Mouse (Mus musculus) intestine, embryonic 14.5 days (tissue): ENCODE data around the gene Lbhd2. TPM values are rescaled to one million over a fixed set of nuclear protein-coding genes. Genes with fewer than 3 reads are reported as not detected.

ENCODE experiments used
- ATAC-seq: fragments of 200-750 bp; cut with Nextera tagmentation; replicated peaks from 2 replicates; pipeline ENCODE4 v1.8.0; 2017; ENCODE audit warnings: low read depth, moderate number of reproducible peaks, moderate TSS enrichment, moderate library complexity; ENCODE audit not compliant: low FRiP score, low TSS enrichment
- DNase-seq: peaks from one replicate; pipeline ENCODE4 v3.0.0-alpha.2; 2018; ENCODE audit warnings: low spot score
- H3K27ac ChIP-seq: fragments of 300-500 bp; sonication (generic); 2 replicates; pipeline ENCODE4 v1.5.1; 2014; ENCODE audit warnings: low read depth, mild to moderate bottlenecking, control low read depth
- H3K27me3 ChIP-seq: fragments of 300-500 bp; sonication (generic); replicated peaks from 2 replicates; pipeline ENCODE4 v1.6.1; 2014; ENCODE audit warnings: low read length, control low read depth; ENCODE audit not compliant: control insufficient read depth, insufficient read depth
- H3K36me3 ChIP-seq: fragments of 300-500 bp; sonication (generic); 2 replicates; pipeline ENCODE4 v1.6.1; 2014; ENCODE audit warnings: low read length, control low read depth; ENCODE audit not compliant: control insufficient read depth, insufficient read depth
- H3K4me1 ChIP-seq: fragments of 300-500 bp; sonication (generic); replicated peaks from 2 replicates; pipeline ENCODE4 v1.6.1; 2014; ENCODE audit warnings: low read length, control low read depth, mixed read lengths; ENCODE audit not compliant: control insufficient read depth, insufficient read depth
- H3K4me2 ChIP-seq: fragments of 300-500 bp; sonication (generic); 2 replicates; pipeline ENCODE4 v1.6.1; 2014; ENCODE audit warnings: low read length
- H3K4me3 ChIP-seq: fragments of 300-500 bp; sonication (generic); 2 replicates; pipeline ENCODE4 v1.5.1; 2014; ENCODE audit warnings: low read depth, low read length, control low read depth, mixed read lengths
- H3K9ac ChIP-seq: fragments of 300-500 bp; sonication (generic); 2 replicates; pipeline ENCODE4 v1.6.1; 2014; ENCODE audit warnings: mild to moderate bottlenecking, low read length
- H3K9me3 ChIP-seq: fragments of 300-500 bp; sonication (generic); 2 replicates; pipeline ENCODE4 v1.6.1; 2016; ENCODE audit warnings: low read length, control low read depth; ENCODE audit not compliant: control insufficient read depth
- WGBS: fragments of 180-500 bp; shearing (Covaris S2); extraction: QIAGEN DNeasy Blood & Tissue Kit; methylation state at CpG from one replicate; pipeline ENCODE4 v1.1.7; 2014; 5-methylcytosine and 5-hydroxymethylcytosine counted together
- polyA plus RNA-seq: library from polyadenylated mRNA; unstranded; fragments of >200 nt; fragmentation: Nextera tagmentation; extraction: Ambion mirVana; gene quantifications from 2 replicates; pipeline ENCODE4 v1.2.1, GENCODE M21; 2014

Gene Lbhd2
- polyA plus RNA-seq, 1 experiment from 2014 or later, result 1.3 TPM

GRCm38 (mm10) chr12:111447350-111447749 is 40.7 kb downstream of the Lbhd2 start:
- Histone ChIP-seq H3K4me3 (no peak overlapping the region), H3K9ac (no peak overlapping the region), H3K4me1 (peaks cover 24% of the 10 kb centered on the region), H3K27ac (no peak overlapping the region), H3K4me2 (no peak overlapping the region), H3K27me3 (peaks cover 86% of the 10 kb centered on the region), H3K36me3 (no peaks in the 10 kb centered on the region), H3K9me3 (no peaks in the 10 kb centered on the region)
- WGBS, result 33% methylated on average over 9 of the region's 9 CpGs
- ATAC-seq (no peak), DNase-seq (peak; percentile 53)

- no peak for ATAC-seq
- WGBS, result 34% methylated on average over 22 of the region's 22 CpGs
- Histone ChIP-seq H3K9ac (no peak overlapping the region), H3K36me3 (no peaks in the 10 kb centered on the region), H3K27ac (no peak overlapping the region), H3K4me1 (peaks cover 18% of the 10 kb centered on the region), H3K27me3 (peaks cover 78% of the 10 kb centered on the region), H3K4me3 (no peak overlapping the region), H3K9me3 (no peaks in the 10 kb centered on the region), H3K4me2 (no peak overlapping the region)
- DNase-seq, result peak; percentile 54
Observed at GRCm38 (mm10) chr12:111447898-111448760, 41.5 kb downstream of the Lbhd2 start.

GRCm38 (mm10) chr12:111448931-111449705 is 42.5 kb downstream of the Lbhd2 start:
- Histone ChIP-seq H3K4me3 (no peak overlapping the region), H3K9me3 (no peaks in the 10 kb centered on the region), H3K4me2 (no peak overlapping the region), H3K27me3 (peaks cover 68% of the 10 kb centered on the region), H3K9ac (no peak overlapping the region), H3K36me3 (no peaks in the 10 kb centered on the region), H3K27ac (no peak overlapping the region), H3K4me1 (peaks cover 25% of the 10 kb centered on the region)
- WGBS, result 21% methylated on average over 12 of the region's 14 CpGs
- no peak for DNase-seq
- ATAC-seq, result no peak

GRCm38 (mm10) chr12:111450359-111450758 is 43.8 kb downstream of the Lbhd2 start:
- no peak overlapping the region for H3K4me3 ChIP-seq
- no peak overlapping the region for H3K9ac ChIP-seq
- peaks cover 56% of the 10 kb centered on the region for H3K27me3 ChIP-seq
- 45% methylated on average over 6 of the region's 6 CpGs for WGBS
- H3K9me3 ChIP-seq, result no peaks in the 10 kb centered on the region
- peaks cover 34% of the 10 kb centered on the region for H3K4me1 ChIP-seq
- no peak overlapping the region for H3K4me2 ChIP-seq
- no peaks in the 10 kb centered on the region for H3K36me3 ChIP-seq
- DNase-seq, result no peak
- no peak for ATAC-seq
- H3K27ac ChIP-seq, result no peak overlapping the region

- no peak overlapping the region for H3K4me2 ChIP-seq
- no peak for DNase-seq
- WGBS, result 85% methylated on average over 7 of the region's 7 CpGs
- H3K27me3 ChIP-seq, result peaks cover 44% of the 10 kb centered on the region
- ATAC-seq, result no peak
- no peaks in the 10 kb centered on the region for H3K36me3 ChIP-seq
- no peaks in the 10 kb centered on the region for H3K9me3 ChIP-seq
- H3K9ac ChIP-seq, result no peak overlapping the region
- H3K4me3 ChIP-seq, result no peak overlapping the region
- peaks cover 32% of the 10 kb centered on the region; the same call in 1 of the 2 replicates for H3K4me1 ChIP-seq
- no peak overlapping the region for H3K27ac ChIP-seq
Observed at GRCm38 (mm10) chr12:111451561-111451960, 45.0 kb downstream of the Lbhd2 start.

- H3K36me3 ChIP-seq, result no peaks in the 10 kb centered on the region
- no peak for ATAC-seq
- no peaks in the 10 kb centered on the region for H3K9me3 ChIP-seq
- H3K27me3 ChIP-seq, result peaks cover 23% of the 10 kb centered on the region
- no peak for DNase-seq
- H3K4me3 ChIP-seq, result no peak overlapping the region
- 33% methylated on average over 4 of the region's 4 CpGs for whole genome bisulfite sequencing
- peaks cover 32% of the 10 kb centered on the region; the same call in 1 of the 2 replicates for H3K4me1 ChIP-seq
- H3K9ac ChIP-seq, result no peak overlapping the region
- no peak overlapping the region for H3K4me2 ChIP-seq
- 0 out of 2 replicates have a peak overlapping the region, but pooled peaks have one; percentile 27 for H3K27ac ChIP-seq
Observed at GRCm38 (mm10) chr12:111454021-111454420, 47.4 kb downstream of the Lbhd2 start.

GRCm38 (mm10) chr12:111454543-111455280 is 48.1 kb downstream of the Lbhd2 start:
- DNase-seq (no peak), ATAC-seq (peak; percentile 41; the same call in 1 of the 2 replicates)
- H3K4me2 ChIP-seq, result no peak overlapping the region
- no peaks in the 10 kb centered on the region for H3K36me3 ChIP-seq
- peak overlapping the region; percentile 45; the same call in 1 of the 2 replicates for H3K27ac ChIP-seq
- no peak overlapping the region for H3K4me3 ChIP-seq
- H3K9ac ChIP-seq, result no peak overlapping the region
- H3K9me3 ChIP-seq, result no peaks in the 10 kb centered on the region
- WGBS, result 48% methylated on average over 10 of the region's 10 CpGs
- peaks cover 23% of the 10 kb centered on the region for H3K27me3 ChIP-seq
- peaks cover 27% of the 10 kb centered on the region; the same call in 1 of the 2 replicates for H3K4me1 ChIP-seq

- WGBS, result 56% methylated on average over 12 of the region's 12 CpGs
- H3K9me3 ChIP-seq, result no peaks in the 10 kb centered on the region
- peaks cover 17% of the 10 kb centered on the region for H3K27me3 ChIP-seq
- H3K27ac ChIP-seq, result peak overlapping the region; percentile 45; the same call in 1 of the 2 replicates
- no peak overlapping the region for H3K4me2 ChIP-seq
- ATAC-seq (0 out of 2 replicates have a peak, but pooled peaks have one; percentile 9), DNase-seq (no peak)
- H3K4me3 ChIP-seq, result no peak overlapping the region
- peaks cover 22% of the 10 kb centered on the region; the same call in 1 of the 2 replicates for H3K4me1 ChIP-seq
- no peak overlapping the region for H3K9ac ChIP-seq
- H3K36me3 ChIP-seq, result no peaks in the 10 kb centered on the region
Observed at GRCm38 (mm10) chr12:111455311-111455846, 48.8 kb downstream of the Lbhd2 start.
